Comparison of ENCODE assay signal across 9 mouse cellular contexts in the genomic region with DNA sequence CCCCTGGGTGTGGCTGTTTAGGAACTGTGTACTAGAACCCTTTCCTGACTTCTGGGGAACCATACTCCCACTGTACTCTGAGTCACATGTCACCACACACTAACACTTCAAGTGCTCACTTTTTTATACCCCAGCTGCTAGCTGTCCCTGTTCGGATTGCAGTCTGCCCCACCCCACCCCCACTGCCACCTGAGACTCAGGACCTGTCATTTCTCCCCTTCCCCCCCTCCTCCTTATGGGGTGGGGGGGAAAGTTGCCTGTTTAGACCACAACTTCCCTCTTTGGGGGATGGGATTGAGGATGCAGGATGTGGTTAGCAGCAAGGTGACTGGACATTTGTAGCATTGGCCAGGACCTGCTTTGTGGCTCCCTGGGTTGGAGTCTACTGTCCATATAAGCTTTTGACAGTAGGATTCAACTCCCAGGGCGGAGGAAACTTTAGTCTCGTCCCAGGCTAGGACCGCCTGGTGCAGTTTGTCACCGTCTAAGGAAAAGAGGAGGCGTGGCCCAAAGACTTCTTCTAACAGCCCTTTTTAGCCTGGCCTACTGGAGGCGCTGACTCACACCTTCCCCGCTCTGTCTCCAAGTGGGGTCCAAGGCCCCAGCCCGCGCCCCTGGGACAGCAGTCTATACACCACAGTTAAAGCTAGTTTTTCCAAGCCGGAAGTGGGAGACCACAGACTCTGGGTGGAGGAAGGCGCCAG. TPM values are rescaled to one million over a fixed set of nuclear protein-coding genes. Genes with fewer than 3 reads are reported as not detected.
DNase-seq lines count a peak whose midpoint lies in the region; ATAC-seq and TF ChIP-seq lines count a peak whose summit lies in the region.
"Had no signal": no experiment of that assay in that cellular context is flagged by ENCODE, and none has a peak within 500 bp of the region (broad histone marks: within the 10 kb centered on the region; RNA-seq: fewer than 3 reads in every experiment).

No protein-coding gene starts in this region.

- H3K27ac ChIP-seq in midbrain, postnatal 0 days (ENCODE audit: low read depth, low read length): no peak overlapping the region
- H3K27ac ChIP-seq in midbrain, embryonic 11.5 days (ENCODE audit: low read depth, low read length): no peak overlapping the region
- 0 out of 2 replicates have a peak overlapping the region, but pooled peaks have one; percentile 21 for H3K27ac ChIP-seq in intestine, postnatal 0 days (ENCODE audit: low read depth, low read length)

- H3K4me2 ChIP-seq in midbrain, postnatal 0 days (ENCODE audit: low read depth, low read length, poor library complexity, severe bottlenecking): 0 out of 2 replicates have a peak overlapping the region, but pooled peaks have one; percentile 40
- H3K4me2 ChIP-seq in midbrain, embryonic 11.5 days: no peak overlapping the region
- H3K4me2 ChIP-seq in intestine, postnatal 0 days (replicated peaks; ENCODE audit: low read depth): peak overlapping the region; percentile 62

- H3K4me3 ChIP-seq in midbrain, postnatal 0 days (ENCODE audit: low read depth, low read length): peak overlapping the region; percentile 24; the same call in 1 of the 2 replicates
- H3K4me3 ChIP-seq in midbrain, embryonic 11.5 days (ENCODE audit: low read depth, low read length): no peak overlapping the region
- H3K4me3 ChIP-seq in intestine, postnatal 0 days (ENCODE audit: low read depth, low read length): peak overlapping the region; percentile 25

- TF ChIP-seq CTCF in midbrain, postnatal 0 days (IDR thresholded peaks at IDR 0.05): no peak
- peak; percentile 24 for TF ChIP-seq CTCF in intestine, postnatal 0 days (IDR thresholded peaks at IDR 0.05; ENCODE audit: low read depth)

- no peaks in the 10 kb centered on the region for H3K36me3 ChIP-seq in midbrain, postnatal 0 days (ENCODE audit: insufficient read depth, low read length)
- no peaks in the 10 kb centered on the region for H3K36me3 ChIP-seq in midbrain, embryonic 11.5 days (ENCODE audit: control insufficient read depth, insufficient read depth, low read length)
- no peaks in the 10 kb centered on the region for H3K36me3 ChIP-seq in intestine, postnatal 0 days (ENCODE audit: control insufficient read depth, insufficient read depth)

- 48% methylated on average over 12 of the region's 12 CpGs for WGBS in midbrain, postnatal 0 days
- 35% methylated on average over 12 of the region's 12 CpGs for WGBS in midbrain, embryonic 11.5 days
- WGBS in intestine, postnatal 0 days: 23% methylated on average over 11 of the region's 12 CpGs

- H3K4me1 ChIP-seq in midbrain, postnatal 0 days (ENCODE audit: insufficient read depth, low read length): no peaks in the 10 kb centered on the region
- H3K4me1 ChIP-seq in midbrain, embryonic 11.5 days (ENCODE audit: control insufficient read depth, insufficient read depth, low read length): no peaks in the 10 kb centered on the region
- H3K4me1 ChIP-seq in intestine, postnatal 0 days (replicated peaks; ENCODE audit: control insufficient read depth, insufficient read depth, low read length): no peaks in the 10 kb centered on the region

- H3K27me3 ChIP-seq in midbrain, postnatal 0 days (ENCODE audit: insufficient read depth, low read length): no peaks in the 10 kb centered on the region
- H3K27me3 ChIP-seq in midbrain, embryonic 11.5 days (ENCODE audit: control insufficient read depth, insufficient read depth, low read length): no peaks in the 10 kb centered on the region
- H3K27me3 ChIP-seq in intestine, postnatal 0 days (replicated peaks; ENCODE audit: control insufficient read depth, insufficient read depth, low read length): no peaks in the 10 kb centered on the region

- ATAC-seq in midbrain, postnatal 0 days (ENCODE audit: low FRiP score): no peak
- no peak for ATAC-seq in midbrain, embryonic 11.5 days (ENCODE audit: low FRiP score)
- peak; percentile 39; the same call in 1 of the 2 replicates for ATAC-seq in intestine, postnatal 0 days
- ATAC-seq: Patski had no signal

- H3K9ac ChIP-seq in midbrain, postnatal 0 days (replicated peaks; ENCODE audit: low read length, poor library complexity, severe bottlenecking): no peak overlapping the region
- H3K9ac ChIP-seq in midbrain, embryonic 11.5 days (ENCODE audit: low read length): no peak overlapping the region
- H3K9ac ChIP-seq in intestine, postnatal 0 days (ENCODE audit: low read depth, low read length): no peak overlapping the region

- H3K9me3 ChIP-seq in midbrain, postnatal 0 days (ENCODE audit: low read length): peaks cover 3% of the 10 kb centered on the region; the same call in 1 of the 2 replicates
- no peaks in the 10 kb centered on the region for H3K9me3 ChIP-seq in midbrain, embryonic 11.5 days (ENCODE audit: control insufficient read depth, low read length)
- H3K9me3 ChIP-seq in intestine, postnatal 0 days (ENCODE audit: control insufficient read depth): no peaks in the 10 kb centered on the region

- peak; percentile 49 for DNase-seq in adrenal gland, postnatal 10 days
- DNase-seq in adrenal gland, adult 8-10 months: no peak
- DNase-seq in midbrain, postnatal 0 days (ENCODE audit: low spot score): no peak
- DNase-seq in midbrain, embryonic 11.5 days (ENCODE audit: low spot score, missing footprints): no peak
- DNase-seq in naive thymus-derived CD4-positive, alpha-beta T cell, adult 2 months (ENCODE audit: low read depth): peak; percentile 46
- no peak for DNase-seq in layer of hippocampus, postnatal 14 days (ENCODE audit: low spot score in 2 of 2)
- no peak for DNase-seq in layer of hippocampus, postnatal 10 days (ENCODE audit: low spot score in 2 of 2)

RNA-seq across cellular contexts. Expression of a gene that starts 2.5 kb away (rescaled TPM):
- total RNA-seq in adrenal gland, postnatal 10 days (2021): 10 to 100 TPM; 71.5 to 72.6 TPM
- total RNA-seq in adrenal gland, adult 8-10 months (2022): 10 to 100 TPM; 57.7 to 99.2 (median 78.7) TPM
- 9.1 and 16.4 TPM in 2 replicates for total RNA-seq in midbrain, postnatal 0 days (2014; rRNA removed)
- 18.9 and 20.0 TPM in 2 replicates for polyA plus RNA-seq in midbrain, postnatal 0 days (2015; fragmentation: Nextera tagmentation; extraction: Ambion mirVana)
- polyA plus RNA-seq in midbrain, embryonic 11.5 days (2014; fragmentation: Nextera tagmentation; extraction: Ambion mirVana): 36.3 and 36.9 TPM in 2 replicates
- polyA plus RNA-seq in intestine, postnatal 0 days (2015; fragmentation: Nextera tagmentation; extraction: Ambion mirVana): 113 and 124 TPM in 2 replicates
- 1 to 10 TPM; 7.0 to 9.6 TPM for total RNA-seq in layer of hippocampus, postnatal 14 days (2021)
- total RNA-seq in layer of hippocampus, postnatal 10 days (2021): 10 to 100 TPM; 14.9 to 19.3 TPM

RNA-seq across cellular contexts. Expression of a gene that starts 7.3 kb away (rescaled TPM):
- total RNA-seq in adrenal gland, postnatal 10 days (2021): 1 to 10 TPM; 5.3 to 5.8 TPM
- under 1 TPM; 0.31 to 0.67 (median 0.45) TPM for total RNA-seq in adrenal gland, adult 8-10 months (2022)
- not detected in 2 replicates for total RNA-seq in midbrain, postnatal 0 days (2014; rRNA removed)
- 0.07 and 0.13 TPM in 2 replicates for polyA plus RNA-seq in midbrain, postnatal 0 days (2015; fragmentation: Nextera tagmentation; extraction: Ambion mirVana)
- not detected in 2 replicates for polyA plus RNA-seq in midbrain, embryonic 11.5 days (2014; fragmentation: Nextera tagmentation; extraction: Ambion mirVana)
- 1.4 and 1.6 TPM in 2 replicates for polyA plus RNA-seq in intestine, postnatal 0 days (2015; fragmentation: Nextera tagmentation; extraction: Ambion mirVana)
- under 1 TPM; 0.25 to 0.31 TPM for total RNA-seq in layer of hippocampus, postnatal 14 days (2021)
- total RNA-seq in layer of hippocampus, postnatal 10 days (2021): under 1 TPM in 1 of 2 experiments, not detected in 1; 0.42 TPM

RNA-seq across cellular contexts. Expression of a gene that starts 16.7 kb away (rescaled TPM):
- total RNA-seq in adrenal gland, postnatal 10 days (2021): 10 to 100 TPM in 1 of 2 experiments, 1 to 10 TPM in 1; 9.2 to 18.0 TPM
- total RNA-seq in adrenal gland, adult 8-10 months (2022): 10 to 100 TPM in 3 of 4 experiments, 1 to 10 TPM in 1; 9.6 to 14.5 (median 12.8) TPM
- total RNA-seq in midbrain, postnatal 0 days (2014; rRNA removed): 0.99 and 1.6 TPM in 2 replicates
- polyA plus RNA-seq in midbrain, postnatal 0 days (2015; fragmentation: Nextera tagmentation; extraction: Ambion mirVana): 1.1 and 1.3 TPM in 2 replicates
- polyA plus RNA-seq in midbrain, embryonic 11.5 days (2014; fragmentation: Nextera tagmentation; extraction: Ambion mirVana): 1.1 and 2.2 TPM in 2 replicates
- polyA plus RNA-seq in intestine, postnatal 0 days (2015; fragmentation: Nextera tagmentation; extraction: Ambion mirVana): 3.4 and 4.3 TPM in 2 replicates
- 1 to 10 TPM; 1.5 to 1.6 TPM for total RNA-seq in layer of hippocampus, postnatal 14 days (2021)
- 1 to 10 TPM; 2.0 TPM for total RNA-seq in layer of hippocampus, postnatal 10 days (2021)

RNA-seq across cellular contexts. Expression of a gene that starts 23.2 kb away (rescaled TPM):
- 10 to 100 TPM; 38.0 to 40.1 TPM for total RNA-seq in adrenal gland, postnatal 10 days (2021)
- total RNA-seq in adrenal gland, adult 8-10 months (2022): 10 to 100 TPM; 57.1 to 76.9 (median 64.6) TPM
- 11.9 and 25.1 TPM in 2 replicates for total RNA-seq in midbrain, postnatal 0 days (2014; rRNA removed)
- 41.6 and 42.3 TPM in 2 replicates for polyA plus RNA-seq in midbrain, postnatal 0 days (2015; fragmentation: Nextera tagmentation; extraction: Ambion mirVana)
- 42.8 and 44.4 TPM in 2 replicates for polyA plus RNA-seq in midbrain, embryonic 11.5 days (2014; fragmentation: Nextera tagmentation; extraction: Ambion mirVana)
- polyA plus RNA-seq in intestine, postnatal 0 days (2015; fragmentation: Nextera tagmentation; extraction: Ambion mirVana): 13.8 and 14.6 TPM in 2 replicates
- total RNA-seq in layer of hippocampus, postnatal 14 days (2021): 10 to 100 TPM; 33.2 to 36.3 TPM
- total RNA-seq in layer of hippocampus, postnatal 10 days (2021): 10 to 100 TPM; 35.5 to 38.4 TPM

RNA-seq across cellular contexts. Expression of a gene that starts 35.5 kb away (rescaled TPM):
- 10 to 100 TPM; 44.4 to 58.6 TPM for total RNA-seq in adrenal gland, postnatal 10 days (2021)
- 100 to 1,000 TPM in 1 of 4 experiments, 10 to 100 TPM in 3; 71.5 to 122 (median 80.3) TPM for total RNA-seq in adrenal gland, adult 8-10 months (2022)
- 431 and 492 TPM in 2 replicates for total RNA-seq in midbrain, postnatal 0 days (2014; rRNA removed)
- polyA plus RNA-seq in midbrain, postnatal 0 days (2015; fragmentation: Nextera tagmentation; extraction: Ambion mirVana): 329 and 360 TPM in 2 replicates
- 10.3 and 10.9 TPM in 2 replicates for polyA plus RNA-seq in midbrain, embryonic 11.5 days (2014; fragmentation: Nextera tagmentation; extraction: Ambion mirVana)
- 5.4 and 5.7 TPM in 2 replicates for polyA plus RNA-seq in intestine, postnatal 0 days (2015; fragmentation: Nextera tagmentation; extraction: Ambion mirVana)
- 1,000 to 10,000 TPM; 1,862 to 1,901 TPM for total RNA-seq in layer of hippocampus, postnatal 14 days (2021)
- 1,000 to 10,000 TPM; 1,418 to 1,453 TPM for total RNA-seq in layer of hippocampus, postnatal 10 days (2021)

Comparison
In these comparisons a context has a peak if more than half of its experiments do, and no peak if none do; other contexts are left out.
1. DNase-seq: peak in adrenal gland, postnatal 10 days (single experiment) and naive thymus-derived CD4-positive, alpha-beta T cell, adult 2 months (single experiment); none in adrenal gland, adult 8-10 months (single experiment), midbrain, postnatal 0 days (single experiment), midbrain, embryonic 11.5 days (single experiment), layer of hippocampus, postnatal 14 days (0 of 2) and layer of hippocampus, postnatal 10 days (0 of 2).